Mouse (Mus musculus) MEL (cell line): ENCODE measurements around the gene Usp54.
A peak's percentile ranks its signal among the peaks of the same experiment; 100 is the strongest.

Source experiments
- E2F4 ChIP-seq: IDR thresholded peaks from 2 replicates; pipeline ENCODE4 v1.6.1; 2011; ENCODE audit warnings: low read depth, low read length, improper control_type of control experiment, borderline replicate concordance
- ETS1 ChIP-seq: IDR thresholded peaks from 2 replicates; pipeline ENCODE4 v1.6.1; 2012; ENCODE audit warnings: low read depth, mild to moderate bottlenecking, inconsistent platforms, low read length, improper control_type of control experiment, moderate library complexity
- GABPA ChIP-seq: IDR thresholded peaks from 2 replicates; pipeline ENCODE4 v1.6.1; 2012; ENCODE audit warnings: low read depth, mild to moderate bottlenecking, inconsistent platforms, low read length, improper control_type of control experiment, moderate library complexity
- MAZ ChIP-seq: IDR thresholded peaks from 2 replicates; pipeline ENCODE4 v1.6.1; 2012; ENCODE audit warnings: low read depth, mild to moderate bottlenecking, inconsistent platforms, low read length, improper control_type of control experiment
- POLR2A ChIP-seq, 2 experiments: IDR thresholded peaks; 2 replicates each; pipeline ENCODE4 v1.6.1; 2011 to 2012; ENCODE audit warnings: low read length in 2 of 2, mild to moderate bottlenecking in 2 of 2, control low read depth in 1 of 2, improper control_type of control experiment in 1 of 2, low read depth in 1 of 2, moderate library complexity in 1 of 2; ENCODE audit not compliant: control insufficient read depth in 1 of 2, insufficient read depth in 1 of 2, poor library complexity in 1 of 2
- POLR2AphosphoS5 ChIP-seq: IDR thresholded peaks from 2 replicates; pipeline ENCODE4 v1.6.1; 2012; ENCODE audit warnings: low read depth, borderline replicate concordance, mild to moderate bottlenecking, inconsistent platforms, low read length, moderate library complexity, mixed read lengths
- TAL1 ChIP-seq: IDR thresholded peaks from 2 replicates; pipeline ENCODE4 v1.6.1; 2012; ENCODE audit warnings: mild to moderate bottlenecking, inconsistent platforms, low read length, moderate library complexity, mixed read lengths
- USF1 ChIP-seq: IDR thresholded peaks from 2 replicates; pipeline ENCODE4 v1.6.1; 2014; ENCODE audit warnings: low read depth, mild to moderate bottlenecking, inconsistent platforms, low read length, improper control_type of control experiment, moderate library complexity
- ZC3H11A ChIP-seq: IDR thresholded peaks from 2 replicates; pipeline ENCODE4 v1.6.1; 2012; ENCODE audit warnings: low read depth, mild to moderate bottlenecking, inconsistent platforms, low read length, improper control_type of control experiment
- ZMIZ1 ChIP-seq: IDR thresholded peaks from 2 replicates; pipeline ENCODE4 v1.6.1; 2012; ENCODE audit warnings: low read depth, mild to moderate bottlenecking, inconsistent platforms, low read length, improper control_type of control experiment, moderate library complexity
- ZNF384 ChIP-seq: IDR thresholded peaks from 2 replicates; pipeline ENCODE4 v1.6.1; 2012; ENCODE audit warnings: low read depth, mild to moderate bottlenecking, inconsistent platforms, low read length, improper control_type of control experiment

DNA sequence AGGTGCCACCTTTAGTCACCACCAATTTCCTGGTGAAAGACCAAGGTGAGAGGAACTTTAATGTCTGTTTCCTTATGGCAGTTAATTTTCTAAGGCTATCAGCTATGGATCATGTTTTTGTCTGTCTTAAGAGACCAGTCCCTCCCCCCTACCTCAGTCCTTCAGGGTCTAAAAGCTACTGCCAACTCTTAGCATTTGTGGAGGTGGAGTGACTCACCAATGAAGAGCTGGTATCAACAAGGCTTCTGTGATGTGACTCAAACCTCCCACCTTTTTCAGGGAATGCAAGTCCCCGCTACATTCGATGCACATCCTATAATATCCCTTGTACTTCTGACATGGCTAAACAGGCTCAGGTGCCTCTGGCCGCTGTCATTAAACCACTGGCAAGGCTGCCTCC lies 45.7 kb upstream of the Usp54 start:
- TF ChIP-seq POLR2A (IDR thresholded peaks at IDR 0.05; ENCODE audit: control insufficient read depth in 1 of 2, insufficient read depth in 1 of 2, low read depth in 1 of 2, low read length in 2 of 2, poor library complexity in 1 of 2), result 0 out of 4 replicates have a peak, but pooled peaks of 1 of the 2 experiments have one; percentile 17
- no peak for TF ChIP-seq USF1
- no peak for TF ChIP-seq ETS1
- TF ChIP-seq POLR2AphosphoS5, result no peak
- no peak for TF ChIP-seq GABPA
- TF ChIP-seq TAL1, result no peak
- TF ChIP-seq ZC3H11A, result no peak
- TF ChIP-seq MAZ, result no peak
- TF ChIP-seq ZMIZ1, result no peak
- TF ChIP-seq E2F4, result no peak
- no peak for TF ChIP-seq ZNF384
